Mouse (Mus musculus) lung, postnatal 0 days (tissue): Measurements from ENCODE around the gene Acy3.

Source experiments
- CTCF ChIP-seq: IDR thresholded peaks from 2 replicates; pipeline ENCODE4 v1.5.1; 2016; ENCODE audit warnings: antibody characterized with exemption, mild to moderate bottlenecking
- EP300 ChIP-seq: IDR thresholded peaks from 2 replicates; pipeline ENCODE4 v1.6.1; 2016; ENCODE audit warnings: antibody characterized with exemption, mild to moderate bottlenecking, control low read depth

GRCm38 (mm10) chr19:3980917-3981316 is 5.5 kb upstream of the Acy3 start:
- TF ChIP-seq EP300 (no peak), CTCF (no peak)
